18 mouse cellular contexts compared by ENCODE assay signal in genomic region chr2:28409144-28409543, GRCm38 (mm10). TPM values are rescaled to one million over a fixed set of nuclear protein-coding genes. Genes with fewer than 3 reads are reported as not detected.
"Had no signal": no experiment of that assay in that cellular context is flagged by ENCODE, and none has a peak within 500 bp of the region (broad histone marks: within the 10 kb centered on the region; RNA-seq: fewer than 3 reads in every experiment).

No protein-coding gene starts in this region.

- ATAC-seq: liver, embryonic 12.5 days had no signal

- H3K9ac ChIP-seq: kidney, embryonic 15.5 days; limb, embryonic 15.5 days; liver, embryonic 12.5 days; lung, embryonic 14.5 days; midbrain, embryonic 12.5 days; neural tube, embryonic 13.5 days had no signal

- H3K9me3 ChIP-seq: kidney, embryonic 15.5 days; limb, embryonic 15.5 days; liver, embryonic 12.5 days; midbrain, embryonic 12.5 days; neural tube, embryonic 13.5 days had no signal

- H3K36me3 ChIP-seq: kidney, embryonic 15.5 days; limb, embryonic 15.5 days; liver, embryonic 12.5 days; midbrain, embryonic 12.5 days; neural tube, embryonic 13.5 days had no signal

- H3K27ac ChIP-seq: kidney, embryonic 15.5 days; limb, embryonic 15.5 days; liver, embryonic 12.5 days; midbrain, embryonic 12.5 days; neural tube, embryonic 13.5 days had no signal

- DNase-seq: kidney, adult 2 months; kidney, postnatal 14 days; layer of hippocampus, postnatal 36 days; left cerebral cortex, postnatal 4 days; lung, embryonic 14.5 days; lung, postnatal 10 days; lung, postnatal 4 days; right cerebral cortex, postnatal 14 days; thymus, postnatal 36 days had no signal

- H3K27me3 ChIP-seq: kidney, embryonic 15.5 days; limb, embryonic 15.5 days; liver, embryonic 12.5 days; midbrain, embryonic 12.5 days; neural tube, embryonic 13.5 days had no signal

- H3K4me1 ChIP-seq: kidney, embryonic 15.5 days; liver, embryonic 12.5 days had no signal

- H3K4me2 ChIP-seq: kidney, embryonic 15.5 days; limb, embryonic 15.5 days; liver, embryonic 12.5 days; lung, embryonic 14.5 days; midbrain, embryonic 12.5 days; neural tube, embryonic 13.5 days had no signal

- H3K4me3 ChIP-seq: kidney, embryonic 15.5 days; limb, embryonic 15.5 days; liver, embryonic 12.5 days; midbrain, embryonic 12.5 days; neural tube, embryonic 13.5 days had no signal

RNA-seq across cellular contexts. Expression of gene 1700007K13Rik, which starts 57.0 kb away (rescaled TPM):
- total RNA-seq: megakaryocyte, adult 5-6 weeks had no signal
- polyA plus RNA-seq: large intestine, adult 2 months; liver, embryonic 12.5 days; liver, embryonic 16.5 days; lung, embryonic 14.5 days; small intestine, adult 2 months had no signal
